Mouse (Mus musculus): ENCODE measurements around the gene Adora1. TPM values are rescaled to one million over a fixed set of nuclear protein-coding genes. Genes with fewer than 3 reads are reported as not detected.
A peak's percentile ranks its signal among the peaks of the same experiment; 100 is the strongest.

The Adora1 gene
- polyA plus RNA-seq, 1 experiment = 13.5 TPM

- no peak for TF ChIP-seq CTCF (conservative IDR thresholded peaks at IDR 0.05; ENCODE audit: insufficient read depth, insufficient read length, low read depth, low read length)
- TF ChIP-seq POLR2A (IDR thresholded peaks at IDR 0.05; ENCODE audit: low read depth, low read length) = no peak
- Histone ChIP-seq H3K36me3 (ENCODE audit: control insufficient read depth, insufficient read depth, low read length) (no peaks in the 10 kb centered on the region), H3K4me3 (ENCODE audit: insufficient read depth, low read depth, low read length) (no peak overlapping the region), H3K27ac (ENCODE audit: insufficient read depth, low read depth, low read length) (no peak overlapping the region), H3K4me1 (ENCODE audit: control insufficient read depth, insufficient read depth, low read length) (peaks cover 6% of the 10 kb centered on the region; the same call in 1 of the 2 replicates), H3K27me3 (replicated peaks; ENCODE audit: control insufficient read depth, insufficient read depth, low read length) (no peaks in the 10 kb centered on the region)
- 30% methylated on average over 8 of the region's 8 CpGs for WGBS
- peak; percentile 83 for DNase-seq
Observed at GRCm38 (mm10) chr1:134222122-134223055, 12.8 kb downstream of the Adora1 start.

GRCm38 (mm10) chr1:134221172-134221571 lies 14.1 kb downstream of the Adora1 start:
- 28% methylated on average over 1 of the region's 1 CpGs for WGBS
- no peak for TF ChIP-seq CTCF (conservative IDR thresholded peaks at IDR 0.05; ENCODE audit: insufficient read depth, insufficient read length, low read depth, low read length)
- TF ChIP-seq POLR2A (IDR thresholded peaks at IDR 0.05; ENCODE audit: low read depth, low read length) = no peak
- no peaks in the 10 kb centered on the region for H3K36me3 ChIP-seq (ENCODE audit: control insufficient read depth, insufficient read depth, low read length)
- peaks cover 10% of the 10 kb centered on the region; the same call in 1 of the 2 replicates for H3K4me1 ChIP-seq (ENCODE audit: control insufficient read depth, insufficient read depth, low read length)
- no peak overlapping the region for H3K27ac ChIP-seq (ENCODE audit: insufficient read depth, low read depth, low read length)
- DNase-seq = no peak
- H3K27me3 ChIP-seq (replicated peaks; ENCODE audit: control insufficient read depth, insufficient read depth, low read length) = no peaks in the 10 kb centered on the region
- H3K4me3 ChIP-seq (ENCODE audit: insufficient read depth, low read depth, low read length) = no peak overlapping the region

GRCm38 (mm10) chr1:134219608-134220007 lies 15.6 kb downstream of the Adora1 start:
- WGBS = 89% methylated on average over 5 of the region's 5 CpGs
- DNase-seq = no peak
- Histone ChIP-seq H3K4me1 (ENCODE audit: control insufficient read depth, insufficient read depth, low read length) (peaks cover 10% of the 10 kb centered on the region; the same call in 1 of the 2 replicates), H3K4me3 (ENCODE audit: insufficient read depth, low read depth, low read length) (no peak overlapping the region), H3K27me3 (replicated peaks; ENCODE audit: control insufficient read depth, insufficient read depth, low read length) (no peaks in the 10 kb centered on the region), H3K27ac (ENCODE audit: insufficient read depth, low read depth, low read length) (no peak overlapping the region), H3K36me3 (ENCODE audit: control insufficient read depth, insufficient read depth, low read length) (no peaks in the 10 kb centered on the region)
- TF ChIP-seq POLR2A (IDR thresholded peaks at IDR 0.05; ENCODE audit: low read depth, low read length) (no peak), CTCF (conservative IDR thresholded peaks at IDR 0.05; ENCODE audit: insufficient read depth, insufficient read length, low read depth, low read length) (no peak)

GRCm38 (mm10) chr1:134217942-134218341 lies 17.3 kb downstream of the Adora1 start:
- Histone ChIP-seq H3K36me3 (ENCODE audit: control insufficient read depth, insufficient read depth, low read length) (no peaks in the 10 kb centered on the region), H3K4me1 (ENCODE audit: control insufficient read depth, insufficient read depth, low read length) (peaks cover 10% of the 10 kb centered on the region; the same call in 1 of the 2 replicates), H3K4me3 (ENCODE audit: insufficient read depth, low read depth, low read length) (no peak overlapping the region), H3K27ac (ENCODE audit: insufficient read depth, low read depth, low read length) (no peak overlapping the region), H3K27me3 (replicated peaks; ENCODE audit: control insufficient read depth, insufficient read depth, low read length) (no peaks in the 10 kb centered on the region)
- WGBS = 92% methylated on average over 3 of the region's 3 CpGs
- no peak for TF ChIP-seq CTCF (conservative IDR thresholded peaks at IDR 0.05; ENCODE audit: insufficient read depth, insufficient read length, low read depth, low read length)
- no peak for TF ChIP-seq POLR2A (IDR thresholded peaks at IDR 0.05; ENCODE audit: low read depth, low read length)
- no peak for DNase-seq

GRCm38 (mm10) chr1:134217028-134217481 lies 18.2 kb downstream of the Adora1 start:
- Histone ChIP-seq H3K27ac (ENCODE audit: insufficient read depth, low read depth, low read length) (peak overlapping the region; percentile 17; the same call in 1 of the 2 replicates), H3K36me3 (ENCODE audit: control insufficient read depth, insufficient read depth, low read length) (no peaks in the 10 kb centered on the region), H3K27me3 (replicated peaks; ENCODE audit: control insufficient read depth, insufficient read depth, low read length) (no peaks in the 10 kb centered on the region), H3K4me3 (ENCODE audit: insufficient read depth, low read depth, low read length) (no peak overlapping the region), H3K4me1 (ENCODE audit: control insufficient read depth, insufficient read depth, low read length) (0 out of 2 replicates have a peak, but pooled peaks cover 4% of the 10 kb centered on the region)
- 40% methylated on average over 12 of the region's 12 CpGs for WGBS
- peak; percentile 56 for DNase-seq
- no peak for TF ChIP-seq POLR2A (IDR thresholded peaks at IDR 0.05; ENCODE audit: low read depth, low read length)
- TF ChIP-seq CTCF (conservative IDR thresholded peaks at IDR 0.05; ENCODE audit: insufficient read depth, insufficient read length, low read depth, low read length) = no peak

GRCm38 (mm10) chr1:134216629-134216971 lies 18.6 kb downstream of the Adora1 start:
- Histone ChIP-seq H3K36me3 (ENCODE audit: control insufficient read depth, insufficient read depth, low read length) (no peaks in the 10 kb centered on the region), H3K4me3 (ENCODE audit: insufficient read depth, low read depth, low read length) (no peak overlapping the region), H3K27ac (ENCODE audit: insufficient read depth, low read depth, low read length) (no peak overlapping the region; the same call in 1 of the 2 replicates), H3K27me3 (replicated peaks; ENCODE audit: control insufficient read depth, insufficient read depth, low read length) (no peaks in the 10 kb centered on the region), H3K4me1 (ENCODE audit: control insufficient read depth, insufficient read depth, low read length) (0 out of 2 replicates have a peak, but pooled peaks cover 4% of the 10 kb centered on the region)
- 84% methylated on average over 2 of the region's 2 CpGs for WGBS
- TF ChIP-seq POLR2A (IDR thresholded peaks at IDR 0.05; ENCODE audit: low read depth, low read length) = no peak
- TF ChIP-seq CTCF (conservative IDR thresholded peaks at IDR 0.05; ENCODE audit: insufficient read depth, insufficient read length, low read depth, low read length) = 0 out of 2 replicates have a peak, but pooled peaks have one; percentile 7
- DNase-seq = no peak
